Mouse (Mus musculus) c-Kit-positive CD71-positive TER-119-negative erythroid progenitor cells, embryonic 14.5 days (primary cell): ENCODE results near the gene Tsg101.
"Not testable (repeated sequence)": the region's sequence is repeated elsewhere in the genome, so short reads cannot be mapped to it uniquely, and the experiment has no call there.

Experiments
- DNase-seq: peaks from one replicate; pipeline ENCODE4 v3.0.0-alpha.2; 2013; ENCODE audit warnings: low read depth

Tsg101 gene

DNA sequence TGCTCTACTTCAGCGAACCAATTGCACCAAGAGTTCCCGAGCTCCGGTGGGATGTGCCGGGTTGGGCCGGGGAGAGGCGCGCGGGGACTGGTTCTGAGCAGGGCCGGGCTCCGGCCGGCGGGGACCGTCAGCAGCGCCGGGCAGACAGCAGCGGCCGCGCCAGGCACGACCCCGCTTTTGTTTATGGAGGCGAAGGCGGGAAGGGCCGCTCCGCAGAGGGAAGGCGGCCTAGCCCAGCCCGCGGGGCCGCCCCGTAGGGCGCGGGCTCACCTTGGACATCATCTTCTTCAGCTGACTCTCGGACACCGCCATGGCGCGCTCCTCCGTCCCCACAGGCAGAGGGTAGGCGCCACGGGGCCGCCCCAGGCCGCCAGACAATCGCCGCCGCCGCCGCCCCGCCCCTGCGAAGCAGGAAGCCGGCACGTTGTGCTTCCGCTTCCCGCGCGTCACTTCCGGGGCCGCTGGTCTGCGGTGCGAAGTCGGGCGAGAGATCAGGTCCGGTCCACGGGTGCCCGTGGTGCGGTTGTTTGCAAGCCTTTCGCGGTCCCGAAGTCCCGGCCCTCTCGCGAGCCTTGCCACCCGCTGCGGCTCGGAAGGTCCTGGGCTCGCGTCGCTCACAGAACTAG is at the start of gene Tsg101:
Tsg101 (minus strand) TSS at position 419 of the 626 bp plus-strand sequence.
- DNase-seq: peak; percentile 80

DNA sequence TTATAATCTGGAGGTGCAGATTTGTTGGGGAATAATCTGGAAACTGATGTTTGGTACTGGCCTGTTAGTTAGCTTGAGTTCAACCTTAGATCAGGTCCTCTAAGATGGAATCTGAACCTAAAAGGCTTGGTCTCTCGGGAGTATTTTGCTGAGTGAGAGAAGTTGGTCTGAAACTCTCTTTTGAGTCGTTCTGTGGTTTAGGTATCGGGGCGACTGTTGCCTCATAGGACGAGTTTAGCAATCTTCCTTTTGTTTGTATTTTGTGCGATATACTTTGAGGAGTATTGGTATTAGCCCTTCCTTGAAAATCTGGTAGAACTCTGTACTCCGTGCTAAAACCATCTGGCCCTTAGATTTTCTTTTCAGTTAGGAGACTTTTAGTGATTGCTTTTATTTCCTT is 44.3 kb upstream of the Tsg101 start:
- DNase-seq: no peak

DNA sequence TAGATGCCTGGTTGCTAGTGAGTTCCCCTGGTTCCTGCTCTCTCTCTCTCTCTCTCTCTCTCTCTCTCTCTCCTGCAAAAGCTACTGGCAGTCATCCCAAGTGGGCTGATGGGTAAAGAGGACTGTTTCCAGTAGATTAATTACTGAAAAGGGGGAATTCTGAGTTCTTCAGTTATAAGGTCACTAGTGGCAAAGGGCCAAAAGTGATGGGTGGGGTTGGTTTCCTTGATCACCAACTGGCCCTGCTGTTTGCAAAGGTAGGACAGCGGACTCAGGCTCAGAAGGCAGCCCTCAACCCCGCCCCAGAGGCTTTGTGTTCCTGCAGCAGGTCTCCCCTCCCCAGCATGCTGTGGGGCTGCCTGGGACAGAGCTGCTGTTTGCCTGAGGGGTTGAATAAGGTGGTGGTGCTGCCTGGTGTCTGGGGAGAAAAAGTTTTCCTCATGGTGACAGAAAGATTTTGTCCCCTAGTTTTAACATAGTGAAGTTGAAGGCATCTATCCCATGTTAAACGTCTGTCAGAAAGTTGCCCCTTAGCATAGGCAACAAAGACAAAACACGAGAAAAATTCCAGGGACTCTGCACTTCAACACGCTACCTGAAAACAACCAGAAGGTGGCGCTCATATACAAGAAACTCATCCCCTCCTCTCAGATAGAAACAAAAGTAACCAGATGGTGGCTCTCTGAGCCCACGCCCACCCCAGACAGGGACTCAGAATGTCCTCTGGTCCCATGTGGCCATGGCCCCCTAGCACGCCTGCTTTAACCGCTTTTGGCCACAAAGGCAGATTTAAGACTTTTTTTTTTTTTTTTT is 43.2 kb upstream of the Tsg101 start:
- peak; percentile 66 for DNase-seq

DNA sequence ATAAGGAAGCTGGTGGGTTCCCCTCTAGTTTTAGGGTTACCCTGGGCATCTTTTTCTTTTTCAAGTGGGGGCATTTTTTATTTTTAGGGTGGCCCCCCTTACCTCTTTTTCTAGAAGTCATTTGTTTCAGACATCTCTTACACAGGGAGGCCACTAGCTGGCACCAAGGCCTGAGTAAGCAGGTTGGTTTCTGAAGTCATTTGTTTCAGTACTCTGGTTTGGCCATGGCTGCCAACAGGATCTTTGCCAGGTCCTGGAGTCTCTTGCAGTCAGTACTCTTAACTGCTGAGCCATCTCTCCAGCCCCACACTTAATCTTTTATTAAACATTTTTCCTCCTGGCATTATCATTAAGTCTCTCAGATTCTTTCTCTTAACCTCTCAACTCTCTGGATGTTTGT is 42.4 kb upstream of the Tsg101 start:
- DNase-seq: no peak

DNA sequence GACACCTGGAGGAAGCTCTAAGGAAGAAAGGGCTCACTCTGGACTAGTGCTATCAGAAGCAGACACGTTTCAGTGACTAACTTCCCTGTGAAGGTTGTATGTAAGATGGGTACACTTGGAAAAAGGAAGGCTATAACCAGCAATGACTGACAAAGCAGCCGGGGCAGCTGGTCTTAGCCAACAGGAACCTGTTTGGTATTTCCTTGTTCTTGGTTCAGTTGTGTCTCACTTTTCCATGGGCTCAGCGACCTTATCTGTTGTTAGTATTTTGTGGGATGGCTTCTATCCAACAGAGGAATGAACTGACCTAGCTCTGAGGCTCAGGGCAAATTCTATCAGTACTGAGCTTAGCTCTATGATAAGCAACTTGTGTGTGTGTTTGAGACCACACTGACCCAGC is 41.2 kb upstream of the Tsg101 start:
- no peak for DNase-seq

DNA sequence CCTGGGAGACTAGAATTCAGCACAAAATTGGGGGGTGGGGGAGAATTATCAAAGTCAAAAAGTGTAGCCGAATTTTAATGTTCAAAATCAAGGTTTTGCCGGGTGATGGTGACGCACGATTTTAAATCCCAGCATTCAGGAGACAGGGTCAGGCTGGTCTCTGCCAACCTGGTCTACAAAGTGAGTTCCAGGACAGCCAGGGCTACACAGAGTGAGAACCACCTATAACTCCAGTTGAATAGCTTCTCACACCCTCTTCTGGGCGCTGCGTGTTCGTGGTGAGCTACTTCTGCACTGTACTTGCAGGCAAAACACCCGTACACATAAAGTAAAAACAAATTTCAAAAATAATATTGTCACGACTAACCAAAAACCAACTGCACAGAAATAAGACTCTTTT is 39.1 kb upstream of the Tsg101 start:
- DNase-seq: no peak

DNA sequence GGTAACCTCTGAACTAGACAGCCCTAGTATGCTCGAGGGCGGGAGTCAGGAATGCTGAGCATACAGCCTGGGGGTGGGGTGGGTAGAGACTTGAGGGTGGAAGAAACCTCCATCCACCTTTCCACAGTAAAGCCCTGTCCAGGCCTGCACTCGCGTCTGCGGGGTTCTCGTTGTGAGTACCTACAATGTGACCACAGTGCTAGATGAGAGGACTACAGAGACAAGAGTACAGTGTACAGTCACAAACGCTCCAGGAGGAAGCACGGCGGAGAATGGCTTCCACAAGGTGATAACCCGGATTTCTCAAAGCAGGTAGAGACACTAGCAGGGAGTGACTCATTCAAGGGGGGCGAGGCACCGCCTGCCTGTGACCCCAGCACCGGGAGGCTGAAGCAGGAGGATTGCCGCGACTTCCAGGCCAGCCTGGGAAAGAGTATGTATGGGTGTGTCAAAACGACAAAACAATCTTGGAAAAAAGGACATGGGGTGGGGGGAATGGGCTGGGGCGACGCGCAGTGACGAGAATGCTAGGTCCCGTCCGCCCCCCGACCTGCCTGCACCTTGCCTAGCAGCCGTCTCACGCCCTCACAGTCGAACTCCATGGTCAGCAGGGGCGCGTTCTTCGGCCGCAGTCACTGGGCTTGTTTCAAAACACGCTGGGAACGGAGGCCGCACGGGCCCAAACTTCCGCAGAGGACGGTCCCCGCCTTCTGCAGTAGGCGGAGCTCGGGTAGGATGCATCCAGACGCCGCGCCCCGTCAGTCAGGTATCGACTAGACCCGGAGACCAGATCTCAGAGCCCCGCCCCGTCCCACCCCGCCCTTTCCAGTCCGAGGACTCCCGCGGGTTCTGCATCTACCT is 38.3 kb upstream of the Tsg101 start, which contains the start of gene Uevld:
Uevld (minus strand) TSS at position 697 of the 861 bp plus-strand sequence.
- peak; percentile 90 for DNase-seq

DNA sequence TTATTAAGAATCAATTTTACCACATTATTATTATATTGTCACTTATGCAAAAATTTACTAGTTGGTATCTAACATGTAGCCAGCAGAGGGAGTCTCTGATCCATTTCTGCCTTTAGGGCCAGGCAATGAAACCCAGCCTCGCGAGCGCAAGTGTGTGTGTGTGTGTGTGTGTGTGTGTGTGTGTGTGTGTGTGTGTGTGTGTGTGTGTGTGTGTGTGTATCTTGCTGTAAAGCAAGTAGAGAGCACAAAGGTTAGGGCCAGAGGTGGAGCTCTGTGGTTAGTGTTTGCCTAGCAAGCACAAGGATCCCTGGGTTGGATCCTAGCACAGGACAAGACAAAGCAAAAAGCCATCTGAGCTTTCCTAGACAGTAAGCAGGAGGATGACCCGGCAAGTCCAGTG is 16.1 kb upstream of the Tsg101 start:
- DNase-seq: no peak

DNA sequence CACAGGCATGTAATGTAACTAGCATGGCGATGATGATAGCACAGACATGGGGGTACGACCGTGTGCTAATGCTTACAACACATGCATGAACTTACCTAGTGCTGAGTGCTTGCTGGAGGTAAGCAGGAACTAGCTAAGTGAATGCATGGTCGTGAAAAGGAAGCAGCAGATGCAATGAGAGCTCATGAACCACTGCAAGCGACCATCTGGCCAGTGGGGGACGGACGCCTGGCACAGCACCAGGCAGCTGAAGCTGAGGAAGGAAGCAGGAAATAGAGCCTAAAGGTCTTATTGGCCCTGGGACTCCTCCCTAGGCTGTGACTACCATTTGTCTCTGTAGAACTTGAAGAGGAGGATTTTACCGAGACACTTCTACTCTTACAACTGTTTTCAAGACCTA is 15.0 kb upstream of the Tsg101 start:
- no peak for DNase-seq

DNA sequence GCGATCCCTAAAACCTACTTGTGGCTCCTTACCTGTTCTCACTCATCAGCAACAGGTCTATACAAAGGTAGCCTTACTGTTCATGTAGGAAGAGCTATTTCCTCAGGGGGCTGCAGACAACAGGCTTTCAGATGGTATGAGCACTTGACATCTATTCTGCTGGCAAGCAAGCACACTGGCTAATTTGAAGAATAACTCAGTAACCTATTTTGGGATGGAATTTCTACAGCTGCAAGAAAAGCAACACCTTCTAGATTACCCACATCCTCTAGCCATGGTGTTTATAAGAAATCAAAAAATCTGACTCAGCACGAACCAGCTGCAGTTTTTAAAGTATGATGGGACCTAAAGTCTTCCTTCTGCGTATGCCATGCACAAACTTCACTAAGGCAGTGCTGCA is 11.6 kb upstream of the Tsg101 start:
- DNase-seq: no peak

DNA sequence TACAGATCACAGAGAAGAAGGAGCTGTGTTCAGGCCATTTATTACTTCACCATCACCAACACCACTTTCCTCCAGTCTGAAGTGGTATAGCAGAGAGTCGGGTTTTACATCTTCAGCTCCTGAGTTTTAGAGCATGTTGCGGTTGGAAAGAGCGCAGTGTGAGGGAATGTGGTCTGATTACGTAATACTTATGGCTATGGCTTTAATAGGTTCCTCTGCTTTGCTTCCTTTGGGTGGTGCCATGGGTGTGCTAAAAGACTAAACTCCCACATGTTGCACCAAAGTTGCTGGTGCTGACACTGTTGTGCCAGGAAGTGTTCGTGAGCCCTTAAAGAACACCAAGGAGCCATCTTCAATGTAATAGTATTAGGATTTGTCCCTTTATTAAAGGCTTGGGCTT is 8.5 kb upstream of the Tsg101 start:
- DNase-seq: no peak

DNA sequence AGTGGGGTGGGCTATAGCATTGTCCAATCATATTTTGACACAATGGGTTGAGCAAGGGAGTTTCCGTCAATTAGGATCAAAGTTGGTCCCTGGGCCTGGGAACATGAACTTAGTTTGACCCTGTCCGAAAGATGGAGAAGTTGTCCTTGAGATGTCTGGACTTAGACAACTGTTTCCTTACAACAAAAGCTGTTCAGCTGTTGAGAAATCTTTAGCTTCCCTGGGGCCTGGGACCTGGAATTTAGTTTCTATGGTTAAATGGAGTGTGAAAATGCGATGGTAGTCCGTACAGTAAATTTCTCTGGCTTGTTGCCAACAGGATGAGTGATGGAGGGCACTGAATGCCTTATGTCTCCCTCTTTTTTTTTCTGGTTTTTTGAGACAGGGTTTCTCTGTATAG is 2.3 kb upstream of the Tsg101 start:
- no peak for DNase-seq

DNA sequence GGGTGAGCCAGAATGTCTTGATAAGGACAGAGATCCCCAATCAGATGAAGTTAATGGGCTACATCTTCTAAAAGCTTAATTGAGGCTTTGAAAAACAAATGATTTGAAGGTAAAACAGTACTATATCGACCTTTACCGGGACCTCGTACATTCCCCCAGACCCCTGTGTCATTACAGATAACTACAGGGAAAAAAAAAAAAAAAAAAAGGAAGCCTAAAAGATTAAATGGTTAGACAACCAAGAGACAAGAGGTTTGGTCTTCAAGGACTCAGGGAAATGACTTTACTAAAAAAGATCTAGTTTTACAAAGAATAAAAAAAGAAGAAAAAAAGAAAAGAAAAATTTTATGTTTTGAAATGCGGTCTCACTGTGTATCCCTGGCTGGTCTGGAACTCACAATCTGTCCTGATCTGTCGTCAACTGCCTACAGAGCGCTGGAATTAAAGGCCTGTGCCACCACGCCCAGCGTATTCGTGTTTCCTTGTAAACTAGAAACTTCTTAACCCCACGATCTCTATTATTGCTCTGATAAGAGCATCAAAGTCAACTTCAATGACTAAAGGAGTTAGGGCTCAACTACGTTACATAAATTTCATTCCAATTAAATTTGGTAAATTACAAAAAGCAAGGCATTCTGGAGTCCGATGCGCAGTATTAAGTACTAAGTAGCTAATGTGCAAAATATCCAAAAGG is 944 bp downstream of the Tsg101 start:
- peak; percentile 46 for DNase-seq

DNA sequence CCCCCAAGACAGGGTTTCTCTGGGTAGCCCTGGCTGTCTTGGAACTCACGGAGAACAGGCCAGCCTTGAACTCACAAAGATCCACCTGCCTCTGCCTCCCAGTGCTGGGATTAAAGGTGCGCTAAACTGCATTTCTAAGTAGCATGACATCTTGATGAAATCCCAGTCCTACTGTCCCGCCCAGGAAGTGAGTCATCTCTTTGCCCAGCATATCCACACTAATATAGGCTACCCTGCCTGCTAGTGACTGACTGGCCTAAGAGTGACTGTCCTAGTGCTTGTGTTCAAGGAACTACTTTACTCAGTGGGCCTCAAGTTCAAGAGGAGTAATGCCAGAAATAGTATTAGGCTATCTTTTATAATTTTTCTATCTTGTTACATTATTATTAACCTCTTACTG is 3.4 kb downstream of the Tsg101 start:
- DNase-seq: no peak

DNA sequence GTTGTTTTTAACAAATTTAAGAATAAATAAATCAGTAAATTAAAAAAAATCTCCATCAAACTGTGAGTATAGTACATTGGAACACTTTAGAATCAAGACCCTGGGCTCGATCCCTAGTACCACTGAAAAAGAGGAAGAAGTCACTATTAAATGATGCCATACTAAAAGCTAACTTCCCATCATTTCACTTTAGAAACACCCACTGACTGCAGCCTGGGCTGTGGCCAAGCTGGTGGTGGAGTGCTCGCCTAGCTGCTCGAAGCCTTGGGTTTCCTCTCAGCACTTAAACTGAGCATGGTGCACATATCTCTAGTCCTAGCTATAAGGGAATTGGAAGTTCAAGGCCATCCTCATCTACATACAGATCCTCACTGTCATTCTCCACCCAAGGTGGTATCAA is 8.5 kb downstream of the Tsg101 start:
- no peak for DNase-seq

DNA sequence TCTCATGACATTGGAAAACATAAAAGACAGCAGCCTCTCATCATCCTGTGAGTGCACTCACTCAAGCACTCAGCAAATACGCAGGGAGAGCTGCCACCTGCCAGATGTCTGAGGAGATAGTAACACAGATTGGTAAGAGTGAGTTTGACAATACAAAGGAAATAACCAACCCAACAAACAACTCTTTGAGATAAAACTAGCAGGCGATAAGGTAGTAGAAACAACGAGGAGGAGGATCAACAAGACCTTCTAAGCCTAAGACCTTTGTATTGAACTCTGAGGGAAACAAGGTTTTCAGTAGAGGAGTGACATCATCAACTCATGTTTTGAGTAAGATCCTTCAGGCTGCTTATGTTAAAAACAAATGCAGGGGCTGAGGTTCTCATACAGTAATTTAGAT is 20.4 kb downstream of the Tsg101 start:
- no peak for DNase-seq

DNA sequence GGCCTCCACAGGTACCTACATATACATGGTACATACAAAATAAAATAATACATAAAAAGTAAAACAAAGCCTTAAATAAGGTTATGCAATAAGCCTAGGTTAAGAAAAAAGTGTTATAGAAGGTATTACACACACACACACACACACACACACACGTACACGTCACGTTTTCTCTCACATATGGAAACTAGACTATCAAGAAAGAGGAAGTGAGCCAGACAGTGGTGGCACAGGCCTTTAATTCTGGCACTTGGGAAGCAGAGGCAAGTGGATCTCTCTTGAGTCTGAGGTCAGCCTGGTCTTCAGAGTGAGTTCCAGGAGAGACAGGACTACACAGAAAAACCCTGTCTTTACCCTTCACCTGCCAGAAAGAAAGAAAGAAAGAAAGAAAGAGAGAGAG is 24.3 kb downstream of the Tsg101 start:
- no peak for DNase-seq

DNA sequence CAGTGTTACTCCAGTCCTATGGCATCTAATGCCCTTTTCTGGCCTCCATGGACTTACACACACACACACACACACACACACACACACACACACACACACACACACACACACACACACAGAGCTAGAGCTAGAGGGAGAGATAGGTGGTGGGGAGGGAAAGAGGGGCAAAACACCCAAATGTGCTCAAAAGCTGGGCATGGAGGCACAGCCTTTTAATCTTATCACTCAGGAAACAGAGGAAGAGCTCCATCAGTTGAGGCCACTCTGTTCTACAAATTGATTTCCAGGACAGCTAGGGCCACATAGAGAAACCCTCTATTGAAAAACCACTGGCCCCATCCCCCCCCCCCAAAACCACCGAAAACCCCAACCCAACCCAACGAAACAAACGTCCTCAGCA is 36.5 kb downstream of the Tsg101 start:
- DNase-seq: no peak

DNA sequence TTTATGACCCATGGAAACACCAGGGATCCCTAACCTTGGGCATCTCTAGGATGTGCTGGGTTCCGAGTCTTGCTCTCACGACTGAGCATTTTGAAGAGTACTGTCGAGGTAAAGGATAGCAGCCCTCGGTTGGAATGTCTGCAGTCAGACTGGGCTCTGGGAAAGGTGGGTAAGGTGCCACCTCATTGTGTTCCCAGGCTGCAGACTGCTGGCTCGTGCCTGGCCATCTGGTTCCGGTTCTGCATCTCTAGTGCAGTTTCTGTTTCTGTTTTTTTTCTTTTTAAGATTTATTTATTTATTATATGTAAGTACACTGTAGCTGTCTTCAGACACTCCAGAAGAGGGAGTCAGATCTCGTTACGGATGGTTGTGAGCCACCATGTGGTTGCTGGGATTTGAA is 37.8 kb downstream of the Tsg101 start:
- DNase-seq: not testable (repeated sequence)

DNA sequence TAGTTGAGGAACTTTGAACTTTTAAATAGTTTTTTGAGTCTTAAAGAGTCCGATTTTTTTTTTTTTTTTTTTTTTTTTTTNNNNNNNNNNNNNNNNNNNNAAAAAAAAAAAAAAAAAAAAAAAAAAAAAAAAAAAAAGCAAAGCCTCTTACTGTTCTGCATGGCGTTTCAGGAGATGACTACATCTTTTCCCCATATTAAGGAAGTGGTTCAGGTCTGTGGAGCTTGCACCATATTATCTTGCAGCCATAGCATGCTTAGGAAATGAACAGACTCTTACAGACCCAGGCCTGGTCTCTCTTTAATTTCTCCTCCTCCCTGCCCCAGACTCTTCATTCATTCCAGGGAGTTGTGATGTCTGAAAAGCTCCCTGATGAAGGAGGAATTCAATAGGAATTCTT is 38.8 kb downstream of the Tsg101 start:
- no peak for DNase-seq

DNA sequence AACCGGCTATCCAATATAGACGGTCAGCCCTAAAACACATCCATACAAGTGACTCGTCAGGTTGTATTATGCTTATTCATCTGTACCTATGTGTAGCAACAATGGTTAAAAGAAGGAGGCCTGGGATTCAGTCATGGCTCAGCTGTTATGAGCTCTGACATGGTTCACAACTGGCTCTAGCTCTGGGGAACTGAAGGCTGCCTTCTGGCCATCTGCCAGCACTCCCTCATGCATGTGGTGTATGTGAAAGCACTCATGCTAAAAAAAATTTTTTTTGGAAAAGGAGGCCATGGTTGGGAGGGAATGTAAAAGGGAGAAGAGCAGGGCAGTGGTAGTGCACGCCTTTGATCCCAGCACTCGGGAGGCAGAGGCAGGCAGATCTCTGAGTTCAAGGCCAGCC is 39.9 kb downstream of the Tsg101 start:
- no peak for DNase-seq

DNA sequence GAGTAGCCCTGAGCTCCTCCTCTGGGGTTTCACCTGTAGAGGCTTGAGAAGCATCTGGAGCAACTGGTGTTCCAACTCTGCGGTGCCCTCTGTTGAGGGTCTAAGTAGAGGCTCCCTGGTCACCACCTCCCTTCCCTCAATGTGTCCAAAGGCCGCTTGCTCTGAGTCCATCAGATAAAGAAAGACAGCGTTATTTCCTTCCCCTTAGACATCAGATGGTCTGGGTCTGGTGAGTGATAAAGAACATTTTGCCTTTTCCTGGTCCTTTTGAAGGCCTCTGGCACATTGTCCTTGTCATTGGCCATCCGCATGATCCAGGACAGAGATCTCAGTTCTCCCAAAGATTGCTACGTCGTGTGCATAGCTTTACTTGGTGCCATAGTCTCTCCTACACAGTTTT is 42.5 kb downstream of the Tsg101 start:
- DNase-seq: no peak
